Mouse (Mus musculus): ENCODE measurements around the gene Dmc1. TPM values are rescaled to one million over a fixed set of nuclear protein-coding genes. Genes with fewer than 3 reads are reported as not detected.
A peak's percentile ranks its signal among the peaks of the same experiment; 100 is the strongest.

Dmc1 gene
- total RNA-seq (2014; fragmentation: Nextera tagmentation) (not detected in 2 replicates), total RNA-seq (2017) (0.29 TPM in 1 of 2 replicates, not detected in the other), polyA plus RNA-seq (2012) (not detected in 2 replicates)

DNA sequence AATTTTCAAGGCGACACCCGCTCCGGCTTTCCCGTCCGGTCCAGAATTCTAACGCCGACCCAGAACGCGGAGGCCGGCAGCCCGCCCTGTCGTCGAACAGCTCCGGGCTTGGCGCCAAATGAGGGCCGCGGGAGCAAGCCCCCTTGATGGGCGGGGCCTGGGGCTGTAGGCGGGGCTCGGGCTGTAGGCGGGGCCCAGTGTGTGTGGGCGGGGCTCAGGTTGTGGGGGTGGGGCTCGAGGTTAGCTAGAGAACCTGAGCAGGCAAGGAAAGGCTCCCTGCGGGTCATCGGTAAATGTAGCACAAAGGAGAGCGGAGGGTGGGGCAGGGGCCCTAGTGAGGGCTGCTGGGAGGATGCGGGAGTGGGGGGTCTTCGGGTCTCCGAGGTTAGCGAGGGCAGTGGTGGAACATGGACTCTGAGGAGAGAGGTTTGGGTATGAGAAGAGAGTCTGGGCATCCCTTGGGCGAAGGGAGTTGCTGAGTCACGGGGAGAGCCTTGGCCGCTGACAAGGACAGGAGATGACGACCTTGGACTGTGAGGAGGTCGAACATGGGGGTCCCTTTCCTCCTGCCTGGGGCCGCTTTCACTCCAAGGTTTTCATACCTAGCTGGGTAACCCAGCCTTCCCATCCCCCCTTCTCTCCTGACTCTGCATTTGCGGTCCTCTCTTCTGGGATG, at the start of gene Dmc1:
Dmc1 (minus strand) TSS at position 120 of the 676 bp plus-strand sequence.
- no peak for DNase-seq (ENCODE audit: low spot score)
- Histone ChIP-seq H3K4me3 (ENCODE audit: low read depth, low read length) (no peak within 1 kb of the TSS), H3K36me3 (replicated peaks) (no peaks in the 10 kb centered on the region), H3K9me3 (replicated peaks) (no peaks in the 10 kb centered on the region), H3K4me1 (ENCODE audit: insufficient read depth, low read depth, low read length) (no peaks in the 10 kb centered on the region), H3K27me3 (ENCODE audit: insufficient read depth, low read length) (peaks cover 14% of the 10 kb centered on the region)
- TF ChIP-seq GATA2 (IDR thresholded peaks at IDR 0.05; ENCODE audit: borderline replicate concordance, low read depth, low read length) (no peak), CTCF (IDR thresholded peaks at IDR 0.05; ENCODE audit: low read depth, low read length) (no peak), POLR2AphosphoS5 (IDR thresholded peaks at IDR 0.05; ENCODE audit: insufficient replicate concordance, low read depth, low read length) (no peak), TAL1 (conservative IDR thresholded peaks at IDR 0.05; ENCODE audit: low read depth, low read length) (no peak), GATA1 (IDR thresholded peaks at IDR 0.05; ENCODE audit: borderline replicate concordance, low read length) (no peak)
- ATAC-seq (ENCODE audit: extremely low read depth, insufficient number of reproducible peaks, low FRiP score, poor library complexity, severe bottlenecking): no peak

DNA sequence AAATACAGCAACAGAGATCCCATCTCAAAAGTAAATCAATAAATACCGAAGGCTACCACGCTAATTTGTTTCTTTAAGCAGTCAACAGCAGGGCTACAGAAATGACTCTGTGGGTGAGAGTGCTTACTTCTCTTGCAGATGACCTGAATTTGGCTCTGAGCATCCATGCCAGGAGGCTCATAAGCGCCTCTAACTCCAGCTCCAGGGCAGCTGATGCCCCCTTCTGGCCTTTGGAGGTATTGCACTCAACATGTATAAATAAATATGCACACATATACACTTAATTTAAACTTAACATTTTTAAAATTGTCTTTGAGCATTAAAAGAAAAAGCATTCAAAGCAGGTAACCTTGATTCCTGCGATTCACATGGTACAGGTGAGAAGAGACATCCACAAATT, 46.6 kb upstream of the Dmc1 start:
- no peak overlapping the region for H3K4me3 ChIP-seq (ENCODE audit: low read depth, low read length)
- H3K4me1 ChIP-seq (ENCODE audit: insufficient read depth, low read depth, low read length): peaks cover 3% of the 10 kb centered on the region; the same call in 1 of the 2 replicates
- no peaks in the 10 kb centered on the region for H3K36me3 ChIP-seq (replicated peaks)
- DNase-seq (ENCODE audit: low spot score) (no peak), ATAC-seq (ENCODE audit: extremely low read depth, insufficient number of reproducible peaks, low FRiP score, poor library complexity, severe bottlenecking) (no peak)
- H3K9me3 ChIP-seq (replicated peaks): no peaks in the 10 kb centered on the region
- peaks cover 6% of the 10 kb centered on the region; the same call in 1 of the 2 replicates for H3K27me3 ChIP-seq (ENCODE audit: insufficient read depth, low read length)
- TF ChIP-seq CTCF (IDR thresholded peaks at IDR 0.05; ENCODE audit: low read depth, low read length) (peak; percentile 50; the same call in 1 of the 2 replicates), GATA1 (IDR thresholded peaks at IDR 0.05; ENCODE audit: borderline replicate concordance, low read length) (no peak), TAL1 (conservative IDR thresholded peaks at IDR 0.05; ENCODE audit: low read depth, low read length) (no peak)

DNA sequence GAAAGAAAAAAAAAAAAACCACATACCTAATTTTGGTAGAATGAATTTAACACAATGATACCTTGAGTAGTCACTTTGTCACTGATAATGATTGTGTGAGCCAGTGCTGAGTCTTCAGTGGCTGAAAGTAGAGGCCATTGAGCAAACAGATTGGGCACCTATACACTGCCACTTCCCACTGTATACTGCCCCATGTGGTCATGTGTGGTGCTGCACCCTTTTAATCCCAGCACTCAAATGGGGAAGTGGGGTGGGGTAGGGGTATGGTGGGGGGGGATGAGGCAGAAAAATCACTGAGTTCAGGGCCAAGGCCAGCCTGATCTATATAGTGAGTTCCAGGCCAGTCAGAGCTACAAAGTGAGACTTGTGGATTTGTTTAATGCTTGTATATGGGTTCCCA, 45.7 kb upstream of the Dmc1 start:
- H3K27me3 ChIP-seq (ENCODE audit: insufficient read depth, low read length): peaks cover 5% of the 10 kb centered on the region; the same call in 1 of the 2 replicates
- ATAC-seq (ENCODE audit: extremely low read depth, insufficient number of reproducible peaks, low FRiP score, poor library complexity, severe bottlenecking) (no peak), DNase-seq (ENCODE audit: low spot score) (peak; percentile 41)
- H3K4me3 ChIP-seq (ENCODE audit: low read depth, low read length): no peak overlapping the region
- TF ChIP-seq CTCF (IDR thresholded peaks at IDR 0.05; ENCODE audit: low read depth, low read length) (peak; percentile 63), GATA1 (IDR thresholded peaks at IDR 0.05; ENCODE audit: borderline replicate concordance, low read length) (no peak)
- no peaks in the 10 kb centered on the region for H3K9me3 ChIP-seq (replicated peaks)
- H3K36me3 ChIP-seq (replicated peaks): no peaks in the 10 kb centered on the region
- H3K4me1 ChIP-seq (ENCODE audit: insufficient read depth, low read depth, low read length): no peaks in the 10 kb centered on the region

DNA sequence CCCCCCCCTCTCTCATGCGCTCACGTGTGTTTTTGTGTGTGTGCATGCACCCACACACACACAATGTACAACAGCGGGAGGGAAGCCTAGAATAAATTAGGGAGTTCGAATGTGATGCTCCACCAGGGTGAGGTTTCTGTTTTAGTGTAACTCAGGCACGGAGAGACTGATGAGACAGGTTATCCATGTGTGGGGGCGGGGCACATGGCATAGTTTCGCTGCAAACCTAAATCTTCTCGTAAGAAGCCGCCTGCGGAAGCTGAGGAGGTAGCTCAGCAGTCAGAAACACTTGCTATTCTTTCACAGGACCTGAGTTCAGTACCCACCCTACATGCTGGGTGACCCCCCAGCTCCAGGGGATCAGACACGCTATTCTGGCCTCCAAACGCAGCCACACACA, 43.2 kb upstream of the Dmc1 start:
- TF ChIP-seq GATA2 (IDR thresholded peaks at IDR 0.05; ENCODE audit: borderline replicate concordance, low read depth, low read length) (no peak), GATA1 (IDR thresholded peaks at IDR 0.05; ENCODE audit: borderline replicate concordance, low read length) (no peak), CTCF (IDR thresholded peaks at IDR 0.05; ENCODE audit: low read depth, low read length) (no peak), POLR2AphosphoS5 (IDR thresholded peaks at IDR 0.05; ENCODE audit: insufficient replicate concordance, low read depth, low read length) (no peak)
- no peaks in the 10 kb centered on the region for H3K36me3 ChIP-seq (replicated peaks)
- H3K27me3 ChIP-seq (ENCODE audit: insufficient read depth, low read length): peaks cover 9% of the 10 kb centered on the region; the same call in 1 of the 2 replicates
- ATAC-seq (ENCODE audit: extremely low read depth, insufficient number of reproducible peaks, low FRiP score, poor library complexity, severe bottlenecking) (no peak), DNase-seq (ENCODE audit: low spot score) (no peak)
- H3K4me3 ChIP-seq (ENCODE audit: low read depth, low read length): no peak overlapping the region
- H3K9me3 ChIP-seq (replicated peaks): no peaks in the 10 kb centered on the region
- H3K4me1 ChIP-seq (ENCODE audit: insufficient read depth, low read depth, low read length): no peaks in the 10 kb centered on the region

DNA sequence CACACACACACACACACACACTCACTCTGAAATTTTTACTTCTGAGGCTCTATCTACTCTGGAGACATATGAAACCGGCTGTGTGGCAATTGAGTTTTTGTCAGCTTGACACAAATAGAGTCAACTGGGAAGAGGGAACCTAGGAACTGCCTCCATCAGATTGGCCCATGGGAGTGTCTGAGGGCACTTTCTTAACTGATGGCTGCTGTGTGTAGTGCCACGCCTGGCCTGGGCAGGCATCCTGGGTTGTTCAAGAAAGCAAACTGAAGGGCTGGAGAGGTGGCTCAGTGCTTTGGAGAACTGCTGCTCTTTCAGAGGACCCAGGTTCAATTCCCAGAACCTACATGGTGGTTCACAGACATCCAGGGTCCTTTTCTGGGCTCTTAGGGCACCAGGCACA, 40.6 kb upstream of the Dmc1 start:
- Histone ChIP-seq H3K4me1 (ENCODE audit: insufficient read depth, low read depth, low read length) (no peaks in the 10 kb centered on the region), H3K4me3 (ENCODE audit: low read depth, low read length) (no peak overlapping the region), H3K36me3 (replicated peaks) (no peaks in the 10 kb centered on the region), H3K9me3 (replicated peaks) (no peaks in the 10 kb centered on the region), H3K27me3 (ENCODE audit: insufficient read depth, low read length) (peaks cover 13% of the 10 kb centered on the region; the same call in 1 of the 2 replicates)
- DNase-seq (ENCODE audit: low spot score) (no peak), ATAC-seq (ENCODE audit: extremely low read depth, insufficient number of reproducible peaks, low FRiP score, poor library complexity, severe bottlenecking) (no peak)
- TF ChIP-seq POLR2AphosphoS5 (IDR thresholded peaks at IDR 0.05; ENCODE audit: insufficient replicate concordance, low read depth, low read length): no peak
- no peak for TF ChIP-seq GATA2 (IDR thresholded peaks at IDR 0.05; ENCODE audit: borderline replicate concordance, low read depth, low read length)

DNA sequence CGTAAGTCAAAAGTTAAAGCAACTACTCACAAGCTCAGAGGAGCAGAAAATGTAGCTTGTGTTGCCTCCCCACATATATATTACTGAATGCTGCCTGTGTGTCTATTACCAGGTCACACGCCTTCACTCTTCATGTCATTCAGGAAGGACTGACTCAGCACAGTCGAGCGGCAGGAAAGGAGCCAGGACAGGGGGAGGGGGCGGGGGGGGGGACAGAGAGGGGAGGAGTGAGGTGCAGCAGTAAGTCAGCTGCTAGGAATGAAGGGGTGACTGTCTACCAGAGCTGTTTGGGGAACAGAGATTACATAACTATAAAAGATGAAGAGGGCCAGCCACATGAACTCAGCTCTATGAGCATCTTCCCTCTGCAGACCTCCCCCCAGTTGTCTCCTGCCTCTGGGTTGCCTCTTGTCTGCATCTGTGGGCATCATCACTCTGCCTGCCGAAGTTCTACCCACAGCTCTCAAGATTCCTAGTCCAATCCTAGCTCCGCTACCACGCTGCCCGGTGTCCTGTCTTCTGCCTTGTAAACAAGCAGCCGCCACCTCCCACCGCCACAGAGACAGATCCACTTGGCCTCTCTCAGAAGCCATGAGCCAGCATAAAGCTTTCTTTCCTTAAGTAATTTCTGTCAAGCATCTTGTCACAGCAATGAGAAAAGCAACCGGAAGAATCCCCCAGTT, 36.4 kb upstream of the Dmc1 start:
- Histone ChIP-seq H3K36me3 (replicated peaks) (no peaks in the 10 kb centered on the region), H3K4me1 (ENCODE audit: insufficient read depth, low read depth, low read length) (no peaks in the 10 kb centered on the region), H3K9me3 (replicated peaks) (no peaks in the 10 kb centered on the region), H3K4me3 (ENCODE audit: low read depth, low read length) (no peak overlapping the region), H3K27me3 (ENCODE audit: insufficient read depth, low read length) (peaks cover 11% of the 10 kb centered on the region; the same call in 1 of the 2 replicates)
- TF ChIP-seq TAL1 (conservative IDR thresholded peaks at IDR 0.05; ENCODE audit: low read depth, low read length) (no peak), CTCF (IDR thresholded peaks at IDR 0.05; ENCODE audit: low read depth, low read length) (no peak)
- ATAC-seq (ENCODE audit: extremely low read depth, insufficient number of reproducible peaks, low FRiP score, poor library complexity, severe bottlenecking): no peak
- DNase-seq (ENCODE audit: low spot score): no peak

All from G1E (cell line).